Mouse (Mus musculus): Measurements from ENCODE around the gene Ptchd4. TPM values are rescaled to one million over a fixed set of nuclear protein-coding genes. Genes with fewer than 3 reads are reported as not detected.

Ptchd4 gene
- polyA plus RNA-seq, 1 experiment from 2014 or later = 0.12 TPM

DNA sequence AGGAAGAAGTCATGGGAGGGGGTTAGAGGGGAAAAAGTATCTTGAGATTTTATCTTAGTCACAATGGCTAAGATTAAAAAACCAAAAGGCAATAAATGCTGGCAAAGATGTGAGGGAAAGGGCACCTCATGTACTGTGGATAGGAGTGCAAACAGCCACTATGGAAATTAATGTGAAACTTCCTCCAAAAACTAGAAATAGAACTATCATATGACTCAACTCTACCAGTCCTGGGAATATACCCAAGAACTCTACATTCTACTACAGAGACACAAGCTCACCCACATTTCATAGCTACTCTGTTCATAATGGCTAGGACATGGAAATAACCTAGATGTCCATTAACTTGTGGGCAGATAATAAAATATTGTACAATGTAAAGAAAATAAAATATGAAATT, 30.3 kb downstream of the Ptchd4 start:
- no peaks in the 10 kb centered on the region for H3K9me3 ChIP-seq (ENCODE audit: control insufficient read depth, low read length)
- H3K9ac ChIP-seq (ENCODE audit: low read length) = no peak overlapping the region
- no peak overlapping the region for H3K4me2 ChIP-seq (ENCODE audit: low read length)
- no peaks in the 10 kb centered on the region for H3K4me1 ChIP-seq (ENCODE audit: control insufficient read depth in 2 of 2, insufficient read depth in 2 of 2, low read length in 2 of 2)
- ATAC-seq (ENCODE audit: insufficient number of reproducible peaks, insufficient read depth, low FRiP score, low read depth) = no peak
- H3K4me3 ChIP-seq (ENCODE audit: control insufficient read depth in 1 of 2, insufficient read depth in 1 of 2, low read depth in 1 of 2, low read length in 2 of 2) = no peak overlapping the region
- no peaks in the 10 kb centered on the region for H3K27me3 ChIP-seq (ENCODE audit: control insufficient read depth, insufficient read depth, low read length)
- H3K36me3 ChIP-seq (ENCODE audit: control insufficient read depth, insufficient read depth, low read length) = no peaks in the 10 kb centered on the region
- no peak overlapping the region for H3K27ac ChIP-seq (replicated peaks in 1 of 2; ENCODE audit: control insufficient read depth in 1 of 2, insufficient read depth in 1 of 2, low read depth in 2 of 2, low read length in 2 of 2)

DNA sequence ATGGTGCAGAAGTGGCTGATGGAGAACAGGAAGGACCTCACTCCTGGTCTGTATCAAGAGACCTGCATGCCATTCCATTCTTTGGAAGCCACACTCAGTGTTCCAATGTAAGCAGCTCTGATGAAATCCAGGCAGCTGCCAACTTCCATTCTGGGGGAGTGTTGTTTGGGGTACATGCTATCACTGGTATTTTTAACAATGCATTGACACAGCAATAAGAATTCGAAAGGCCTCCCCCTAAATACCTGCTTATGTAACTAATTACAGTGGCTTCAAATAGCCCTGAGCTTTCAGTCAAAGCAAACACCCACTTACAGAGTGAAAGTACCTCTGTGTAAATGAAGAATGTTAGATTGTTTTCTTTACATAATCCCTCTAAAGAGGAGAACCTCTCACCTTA, 42.7 kb downstream of the Ptchd4 start:
- Histone ChIP-seq H3K4me1 (ENCODE audit: control insufficient read depth in 2 of 2, insufficient read depth in 2 of 2, low read length in 2 of 2) (no peaks in the 10 kb centered on the region; a peak in 1 of 4 replicates), H3K27ac (replicated peaks in 1 of 2; ENCODE audit: control insufficient read depth in 1 of 2, insufficient read depth in 1 of 2, low read depth in 2 of 2, low read length in 2 of 2) (no peak overlapping the region), H3K9me3 (ENCODE audit: control insufficient read depth, low read length) (no peaks in the 10 kb centered on the region), H3K9ac (ENCODE audit: low read length) (no peak overlapping the region), H3K27me3 (ENCODE audit: control insufficient read depth, insufficient read depth, low read length) (no peaks in the 10 kb centered on the region), H3K4me2 (ENCODE audit: low read length) (no peak overlapping the region), H3K4me3 (ENCODE audit: control insufficient read depth in 1 of 2, insufficient read depth in 1 of 2, low read depth in 1 of 2, low read length in 2 of 2) (no peak overlapping the region), H3K36me3 (ENCODE audit: control insufficient read depth, insufficient read depth, low read length) (no peaks in the 10 kb centered on the region)
- no peak for ATAC-seq (ENCODE audit: insufficient number of reproducible peaks, insufficient read depth, low FRiP score, low read depth)
- 25% methylated on average over 1 of the region's 1 CpGs for WGBS

DNA sequence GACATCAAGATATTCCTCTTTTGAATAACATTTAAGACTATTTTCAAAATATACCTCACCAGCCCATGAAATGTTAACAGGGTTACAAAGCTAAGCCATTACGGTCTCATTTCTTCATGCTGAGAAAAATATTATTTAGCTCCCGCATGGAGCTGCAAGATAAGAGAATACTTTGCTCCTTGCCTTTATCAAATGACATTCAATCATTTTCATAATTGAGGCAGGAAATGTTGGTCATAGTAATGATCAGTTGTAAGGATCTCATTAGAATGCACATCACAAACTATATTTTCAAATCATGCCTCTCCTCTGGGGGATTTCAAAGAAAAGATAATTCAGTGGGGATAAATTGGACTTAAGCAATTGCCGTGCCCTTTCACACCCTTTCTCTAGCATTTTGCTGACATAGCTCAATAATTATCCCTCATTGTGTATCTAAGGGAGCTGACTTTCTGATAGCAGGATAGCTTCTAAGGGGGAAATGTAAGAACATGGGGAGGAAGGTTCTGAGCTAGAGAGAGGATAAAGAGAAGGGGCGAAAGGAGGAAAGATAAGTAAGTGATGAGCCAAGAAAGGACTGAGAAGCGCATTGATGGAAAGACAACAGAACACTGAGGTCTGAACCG, 47.5 kb downstream of the Ptchd4 start:
- Histone ChIP-seq H3K4me1 (ENCODE audit: control insufficient read depth in 2 of 2, insufficient read depth in 2 of 2, low read length in 2 of 2) (no peaks in the 10 kb centered on the region; a peak in 1 of 4 replicates), H3K9ac (ENCODE audit: low read length) (no peak overlapping the region), H3K4me2 (ENCODE audit: low read length) (no peak overlapping the region), H3K27me3 (ENCODE audit: control insufficient read depth, insufficient read depth, low read length) (no peaks in the 10 kb centered on the region), H3K27ac (replicated peaks in 1 of 2; ENCODE audit: control insufficient read depth in 1 of 2, insufficient read depth in 1 of 2, low read depth in 2 of 2, low read length in 2 of 2) (no peak overlapping the region), H3K4me3 (ENCODE audit: control insufficient read depth in 1 of 2, insufficient read depth in 1 of 2, low read depth in 1 of 2, low read length in 2 of 2) (no peak overlapping the region), H3K9me3 (ENCODE audit: control insufficient read depth, low read length) (no peaks in the 10 kb centered on the region), H3K36me3 (ENCODE audit: control insufficient read depth, insufficient read depth, low read length) (no peaks in the 10 kb centered on the region)
- 57% methylated on average over 6 of the region's 6 CpGs for WGBS
- no peak for ATAC-seq (ENCODE audit: insufficient number of reproducible peaks, insufficient read depth, low FRiP score, low read depth)

DNA sequence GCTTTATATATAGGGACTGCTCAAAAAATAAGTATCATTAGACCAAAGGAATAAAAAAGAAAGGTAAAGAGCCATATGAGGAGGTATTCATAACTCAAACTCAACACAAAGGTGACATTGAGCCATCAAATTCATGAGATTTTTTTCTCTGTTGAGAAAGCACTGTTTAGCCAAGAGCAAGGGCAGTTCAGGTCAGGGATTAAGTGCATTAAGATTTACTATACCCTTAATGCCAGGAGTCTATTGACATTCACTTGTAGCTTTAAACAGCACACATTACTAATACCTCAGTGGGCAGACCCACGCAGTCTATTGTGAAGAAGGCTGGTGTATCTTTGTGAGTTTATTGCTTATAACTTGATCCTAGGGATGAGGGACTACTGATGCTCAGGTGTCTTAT, 49.0 kb downstream of the Ptchd4 start:
- no peaks in the 10 kb centered on the region for H3K9me3 ChIP-seq (ENCODE audit: control insufficient read depth, low read length)
- 45% methylated on average over 1 of the region's 1 CpGs for WGBS
- no peaks in the 10 kb centered on the region for H3K27me3 ChIP-seq (ENCODE audit: control insufficient read depth, insufficient read depth, low read length)
- H3K36me3 ChIP-seq (ENCODE audit: control insufficient read depth, insufficient read depth, low read length) = no peaks in the 10 kb centered on the region
- H3K9ac ChIP-seq (ENCODE audit: low read length) = no peak overlapping the region
- no peak for ATAC-seq (ENCODE audit: insufficient number of reproducible peaks, insufficient read depth, low FRiP score, low read depth)
- no peak overlapping the region for H3K27ac ChIP-seq (replicated peaks in 1 of 2; ENCODE audit: control insufficient read depth in 1 of 2, insufficient read depth in 1 of 2, low read depth in 2 of 2, low read length in 2 of 2)
- no peak overlapping the region for H3K4me2 ChIP-seq (ENCODE audit: low read length)
- H3K4me1 ChIP-seq (ENCODE audit: control insufficient read depth in 2 of 2, insufficient read depth in 2 of 2, low read length in 2 of 2) = no peaks in the 10 kb centered on the region; a peak in 1 of 4 replicates
- no peak overlapping the region for H3K4me3 ChIP-seq (ENCODE audit: control insufficient read depth in 1 of 2, insufficient read depth in 1 of 2, low read depth in 1 of 2, low read length in 2 of 2)

DNA sequence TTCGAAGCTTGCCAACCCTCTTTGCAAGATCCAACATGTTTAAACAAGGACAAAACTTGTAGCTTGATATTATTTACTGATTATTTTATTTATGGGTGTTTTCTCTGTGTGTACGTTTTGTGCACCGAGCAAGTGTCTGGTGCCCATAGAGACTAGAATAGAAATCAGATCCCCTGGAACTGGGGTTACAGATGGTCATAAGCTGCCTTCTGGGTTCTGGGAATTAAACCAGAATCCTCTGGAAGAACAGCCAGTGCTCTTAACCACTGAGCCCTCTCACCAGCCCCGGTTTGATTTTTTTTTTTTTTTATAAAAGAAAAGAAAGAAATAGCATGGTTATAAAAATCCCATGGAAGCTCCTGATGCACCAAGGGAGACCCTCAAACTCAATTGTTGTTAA, 59.1 kb downstream of the Ptchd4 start:
- Histone ChIP-seq H3K4me2 (ENCODE audit: low read length) (no peak overlapping the region), H3K27ac (replicated peaks in 1 of 2; ENCODE audit: control insufficient read depth in 1 of 2, insufficient read depth in 1 of 2, low read depth in 2 of 2, low read length in 2 of 2) (no peak overlapping the region), H3K4me3 (ENCODE audit: control insufficient read depth in 1 of 2, insufficient read depth in 1 of 2, low read depth in 1 of 2, low read length in 2 of 2) (no peak overlapping the region), H3K36me3 (ENCODE audit: control insufficient read depth, insufficient read depth, low read length) (no peaks in the 10 kb centered on the region), H3K4me1 (ENCODE audit: control insufficient read depth in 2 of 2, insufficient read depth in 2 of 2, low read length in 2 of 2) (no peaks in the 10 kb centered on the region), H3K9me3 (ENCODE audit: control insufficient read depth, low read length) (no peaks in the 10 kb centered on the region), H3K27me3 (ENCODE audit: control insufficient read depth, insufficient read depth, low read length) (no peaks in the 10 kb centered on the region), H3K9ac (ENCODE audit: low read length) (no peak overlapping the region)
- no peak for ATAC-seq (ENCODE audit: insufficient number of reproducible peaks, insufficient read depth, low FRiP score, low read depth)
- WGBS = 82% methylated on average over 4 of the region's 4 CpGs

DNA sequence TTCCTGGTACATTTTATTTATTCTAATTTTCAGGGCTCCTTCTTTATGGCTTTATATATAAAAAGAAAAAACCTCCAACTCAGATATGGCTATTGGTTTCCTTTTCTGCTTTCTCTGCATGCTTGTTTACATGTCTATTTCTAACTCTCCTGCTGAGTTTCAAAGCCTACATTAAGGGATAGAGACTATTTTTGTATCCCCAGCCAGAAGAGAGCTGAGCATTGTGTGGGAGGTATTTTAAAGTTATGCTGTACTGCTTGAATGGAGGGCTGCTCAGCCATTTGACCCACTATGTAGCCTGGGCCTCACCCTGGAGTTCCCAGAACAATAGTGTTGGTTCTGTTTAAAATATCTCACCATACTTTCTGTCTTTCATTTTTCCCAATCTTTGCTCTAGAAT, 77.3 kb downstream of the Ptchd4 start:
- no peak overlapping the region for H3K9ac ChIP-seq (ENCODE audit: low read length)
- no peak overlapping the region for H3K27ac ChIP-seq (replicated peaks in 1 of 2; ENCODE audit: control insufficient read depth in 1 of 2, insufficient read depth in 1 of 2, low read depth in 2 of 2, low read length in 2 of 2)
- no peak overlapping the region for H3K4me2 ChIP-seq (ENCODE audit: low read length)
- no peak overlapping the region for H3K4me3 ChIP-seq (ENCODE audit: control insufficient read depth in 1 of 2, insufficient read depth in 1 of 2, low read depth in 1 of 2, low read length in 2 of 2)
- no peaks in the 10 kb centered on the region for H3K9me3 ChIP-seq (ENCODE audit: control insufficient read depth, low read length)
- H3K36me3 ChIP-seq (ENCODE audit: control insufficient read depth, insufficient read depth, low read length) = no peaks in the 10 kb centered on the region
- H3K4me1 ChIP-seq (ENCODE audit: control insufficient read depth in 2 of 2, insufficient read depth in 2 of 2, low read length in 2 of 2) = no peaks in the 10 kb centered on the region
- no peak for ATAC-seq (ENCODE audit: insufficient number of reproducible peaks, insufficient read depth, low FRiP score, low read depth)
- H3K27me3 ChIP-seq (ENCODE audit: control insufficient read depth, insufficient read depth, low read length) = no peaks in the 10 kb centered on the region

DNA sequence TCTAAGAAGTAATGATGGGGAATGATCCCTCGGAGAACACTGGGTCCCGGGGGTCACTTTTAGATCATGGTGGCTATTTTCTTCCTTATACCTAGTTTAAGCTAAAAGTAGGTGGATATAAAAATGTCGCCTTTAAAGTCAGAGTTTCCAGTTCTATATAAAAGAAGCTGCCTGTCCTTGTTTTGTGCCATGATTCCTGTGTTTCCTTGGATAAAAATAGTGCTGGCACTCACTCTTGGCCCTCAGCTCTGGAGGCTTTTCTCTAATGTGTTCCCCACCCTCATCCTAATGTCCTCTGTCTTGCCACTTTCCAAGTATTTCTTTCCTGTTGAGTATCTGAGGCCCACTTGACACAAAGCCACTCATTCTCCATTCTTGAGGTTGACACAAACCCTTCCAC, 79.6 kb downstream of the Ptchd4 start:
- Histone ChIP-seq H3K4me2 (ENCODE audit: low read length) (no peak overlapping the region), H3K4me3 (ENCODE audit: control insufficient read depth in 1 of 2, insufficient read depth in 1 of 2, low read depth in 1 of 2, low read length in 2 of 2) (no peak overlapping the region), H3K9ac (ENCODE audit: low read length) (no peak overlapping the region), H3K4me1 (ENCODE audit: control insufficient read depth in 2 of 2, insufficient read depth in 2 of 2, low read length in 2 of 2) (no peaks in the 10 kb centered on the region), H3K27me3 (ENCODE audit: control insufficient read depth, insufficient read depth, low read length) (no peaks in the 10 kb centered on the region), H3K36me3 (ENCODE audit: control insufficient read depth, insufficient read depth, low read length) (no peaks in the 10 kb centered on the region), H3K27ac (replicated peaks in 1 of 2; ENCODE audit: control insufficient read depth in 1 of 2, insufficient read depth in 1 of 2, low read depth in 2 of 2, low read length in 2 of 2) (no peak overlapping the region), H3K9me3 (ENCODE audit: control insufficient read depth, low read length) (no peaks in the 10 kb centered on the region)
- ATAC-seq (ENCODE audit: insufficient number of reproducible peaks, insufficient read depth, low FRiP score, low read depth) = no peak
- WGBS = 87% methylated on average over 3 of the region's 3 CpGs

DNA sequence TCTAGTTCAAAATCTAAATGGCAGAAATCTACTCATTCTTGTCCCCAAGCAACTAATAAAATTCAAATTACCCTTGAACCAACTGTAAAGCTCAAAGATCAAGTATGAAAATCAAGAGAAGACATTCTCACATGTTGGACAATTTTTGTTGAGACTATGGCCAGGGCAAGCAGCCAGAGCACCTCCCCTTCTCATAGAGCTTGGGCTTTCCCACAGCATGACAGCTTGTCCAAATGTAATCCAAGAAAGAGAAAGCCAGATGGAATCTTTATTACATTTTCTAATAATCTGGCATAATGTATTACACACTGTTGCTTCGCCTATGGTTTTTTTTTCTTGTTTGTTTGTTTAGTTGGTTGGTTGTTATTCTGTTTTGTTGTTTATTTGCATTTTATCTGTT, 102.7 kb downstream of the Ptchd4 start:
- ATAC-seq (ENCODE audit: insufficient number of reproducible peaks, insufficient read depth, low FRiP score, low read depth) = no peak
- Histone ChIP-seq H3K9ac (ENCODE audit: low read length) (no peak overlapping the region), H3K9me3 (ENCODE audit: control insufficient read depth, low read length) (no peaks in the 10 kb centered on the region), H3K36me3 (ENCODE audit: control insufficient read depth, insufficient read depth, low read length) (no peaks in the 10 kb centered on the region), H3K4me3 (ENCODE audit: control insufficient read depth in 1 of 2, insufficient read depth in 1 of 2, low read depth in 1 of 2, low read length in 2 of 2) (no peak overlapping the region), H3K4me2 (ENCODE audit: low read length) (no peak overlapping the region), H3K27me3 (ENCODE audit: control insufficient read depth, insufficient read depth, low read length) (no peaks in the 10 kb centered on the region), H3K4me1 (ENCODE audit: control insufficient read depth in 2 of 2, insufficient read depth in 2 of 2, low read length in 2 of 2) (no peaks in the 10 kb centered on the region), H3K27ac (replicated peaks in 1 of 2; ENCODE audit: control insufficient read depth in 1 of 2, insufficient read depth in 1 of 2, low read depth in 2 of 2, low read length in 2 of 2) (no peak overlapping the region)
- WGBS = 64% methylated on average over 1 of the region's 1 CpGs
